Mouse (Mus musculus) neural tube, embryonic 13.5 days (tissue): ENCODE data around the gene Lhx8. TPM values are rescaled to one million over a fixed set of nuclear protein-coding genes. Genes with fewer than 3 reads are reported as not detected.

Experiments
- ATAC-seq: fragments of 200-750 bp; cut with Nextera tagmentation; 2 replicates; pipeline ENCODE4 v1.8.0; 2017; ENCODE audit warnings: low read depth, mild to moderate bottlenecking, moderate TSS enrichment, moderate library complexity
- H3K27ac ChIP-seq: fragments of 300-500 bp; sonication (generic); replicated peaks from 2 replicates; pipeline ENCODE4 v1.5.1; 2015; ENCODE audit warnings: moderate library complexity, mild to moderate bottlenecking, inconsistent platforms
- H3K27me3 ChIP-seq: fragments of 300-500 bp; sonication (generic); 2 replicates; pipeline ENCODE4 v1.6.1; 2015; ENCODE audit warnings: mild to moderate bottlenecking, inconsistent platforms
- H3K36me3 ChIP-seq: fragments of 300-500 bp; sonication (generic); 2 replicates; pipeline ENCODE4 v1.6.1; 2015; ENCODE audit warnings: mild to moderate bottlenecking, inconsistent platforms
- H3K4me1 ChIP-seq: fragments of 300-500 bp; sonication (generic); replicated peaks from 2 replicates; pipeline ENCODE4 v1.6.1; 2015; ENCODE audit warnings: inconsistent platforms
- H3K4me2 ChIP-seq: fragments of 300-500 bp; sonication (generic); 2 replicates; pipeline ENCODE4 v1.6.1; 2015; ENCODE audit warnings: inconsistent platforms, mild to moderate bottlenecking, moderate library complexity
- H3K4me3 ChIP-seq: fragments of 300-500 bp; sonication (generic); 2 replicates; pipeline ENCODE4 v1.5.1; 2015; ENCODE audit warnings: mild to moderate bottlenecking, inconsistent platforms
- H3K9ac ChIP-seq: fragments of 300-500 bp; sonication (generic); 2 replicates; pipeline ENCODE4 v1.6.1; 2015; ENCODE audit warnings: moderate library complexity, mild to moderate bottlenecking, inconsistent platforms
- H3K9me3 ChIP-seq: fragments of 300-500 bp; sonication (generic); 2 replicates; pipeline ENCODE4 v1.6.1; 2016; ENCODE audit warnings: inconsistent platforms
- WGBS: fragments of 180-500 bp; shearing (Covaris S2); methylation state at CpG from one replicate; pipeline ENCODE4 v1.1.7; 2015; 5-methylcytosine and 5-hydroxymethylcytosine counted together
- polyA plus RNA-seq: library from polyadenylated mRNA; unstranded; fragments of >200 nt; fragmentation: Nextera tagmentation; extraction: Ambion mirVana; gene quantifications from 2 replicates; pipeline ENCODE4 v1.2.1, GENCODE M21; 2015

Lhx8 gene
- 0.68 TPM in 1 of 2 replicates, not detected in the other for polyA plus RNA-seq

DNA sequence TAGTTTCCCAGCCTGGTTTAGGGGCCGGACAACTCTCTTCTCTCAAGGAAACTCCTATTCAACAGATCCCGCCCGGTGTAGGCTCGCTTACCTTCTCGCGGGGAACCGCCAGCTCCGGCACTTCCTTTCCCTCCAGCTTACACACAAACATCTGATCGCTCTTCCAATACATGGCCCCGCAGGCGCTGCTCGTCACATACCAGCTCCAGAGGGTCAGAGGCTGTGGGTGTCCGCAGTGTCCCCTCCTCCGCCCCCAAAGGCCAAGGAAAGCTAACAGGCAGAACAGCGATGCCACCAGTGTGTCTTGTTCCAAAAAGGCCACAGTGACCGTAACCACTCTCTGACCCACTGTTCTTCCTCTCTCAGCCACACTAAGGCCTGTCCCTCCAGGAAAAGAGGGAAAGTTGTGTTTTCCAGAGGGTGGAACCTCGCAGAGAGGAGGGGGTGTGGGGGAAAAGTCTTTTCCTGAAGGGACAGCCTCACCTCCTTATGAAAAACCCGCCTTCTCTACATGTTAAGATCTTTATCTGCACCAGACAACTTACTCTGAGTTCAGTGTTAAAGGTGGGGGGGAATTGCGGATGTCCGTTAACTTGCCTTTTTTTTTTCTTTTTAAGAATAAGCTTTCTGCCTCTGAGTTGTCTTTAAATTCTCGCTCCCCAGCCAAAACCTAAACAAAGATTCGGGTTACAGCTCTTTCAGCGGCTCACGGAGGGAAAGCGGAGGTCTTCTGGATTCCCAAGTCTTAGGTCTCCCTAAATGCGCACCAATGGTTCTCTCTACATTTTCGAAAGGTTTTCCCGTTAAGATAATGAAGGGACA is at the start of gene Lhx8:
Lhx8 (minus strand) TSS at position 479 of the 822 bp plus-strand sequence.
- Histone ChIP-seq H3K27ac (no peak within 1 kb of the TSS), H3K4me2 (peak within 1 kb of the TSS; percentile 25; the same call in 1 of the 2 replicates), H3K36me3 (no peaks in the 10 kb centered on the region), H3K9ac (no peak within 1 kb of the TSS), H3K4me3 (peak within 1 kb of the TSS; percentile 39; the same call in 1 of the 2 replicates), H3K9me3 (no peaks in the 10 kb centered on the region), H3K27me3 (peaks cover 98% of the 10 kb centered on the region), H3K4me1 (peaks cover 33% of the 10 kb centered on the region)
- no peak for ATAC-seq
- WGBS: under 1% methylated on average over 28 of the region's 28 CpGs

DNA sequence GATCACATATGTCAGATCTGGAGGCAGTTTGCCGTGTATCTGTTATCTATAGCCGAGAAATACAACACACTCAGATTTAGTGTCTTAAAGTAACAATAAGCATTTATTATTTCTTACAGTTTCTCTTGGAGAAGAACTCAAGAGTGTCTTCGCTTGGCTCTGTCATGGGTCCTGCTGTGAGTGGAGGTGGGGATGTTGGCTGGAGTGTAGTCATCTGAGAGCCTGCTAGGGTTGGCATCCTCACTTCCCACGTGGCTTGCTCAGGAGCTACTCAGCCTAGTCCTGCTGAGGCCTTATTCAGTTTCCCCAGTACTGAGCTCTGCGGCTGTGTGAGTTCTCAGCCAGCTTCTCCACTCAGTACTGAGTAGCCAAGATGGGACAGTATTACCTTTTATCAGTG is 43.1 kb upstream of the Lhx8 start:
- no peak for ATAC-seq
- 76% methylated on average over 5 of the region's 5 CpGs for WGBS
- Histone ChIP-seq H3K27me3 (no peaks in the 10 kb centered on the region), H3K9me3 (no peaks in the 10 kb centered on the region), H3K36me3 (no peaks in the 10 kb centered on the region), H3K4me3 (no peak overlapping the region), H3K4me1 (no peaks in the 10 kb centered on the region), H3K9ac (no peak overlapping the region), H3K27ac (no peak overlapping the region), H3K4me2 (no peak overlapping the region)

DNA sequence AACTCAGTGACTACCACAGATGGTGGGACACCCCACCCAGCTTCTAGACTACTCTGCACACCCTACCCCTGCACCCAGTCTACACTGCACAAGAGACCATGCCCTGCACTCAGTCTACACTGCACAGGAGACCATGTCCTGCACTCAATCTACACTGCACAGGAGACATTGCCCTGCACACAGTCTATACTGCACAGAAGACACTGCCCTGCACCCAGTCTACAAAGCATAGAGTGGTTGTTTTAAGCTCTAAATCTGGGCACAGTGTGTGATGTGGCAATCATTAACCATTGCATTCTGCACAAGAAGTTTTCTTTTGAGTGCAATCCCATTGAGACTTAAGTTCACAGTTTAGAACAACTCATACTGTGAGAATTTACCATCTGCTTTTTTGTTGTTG is 42.2 kb upstream of the Lhx8 start:
- ATAC-seq: no peak

DNA sequence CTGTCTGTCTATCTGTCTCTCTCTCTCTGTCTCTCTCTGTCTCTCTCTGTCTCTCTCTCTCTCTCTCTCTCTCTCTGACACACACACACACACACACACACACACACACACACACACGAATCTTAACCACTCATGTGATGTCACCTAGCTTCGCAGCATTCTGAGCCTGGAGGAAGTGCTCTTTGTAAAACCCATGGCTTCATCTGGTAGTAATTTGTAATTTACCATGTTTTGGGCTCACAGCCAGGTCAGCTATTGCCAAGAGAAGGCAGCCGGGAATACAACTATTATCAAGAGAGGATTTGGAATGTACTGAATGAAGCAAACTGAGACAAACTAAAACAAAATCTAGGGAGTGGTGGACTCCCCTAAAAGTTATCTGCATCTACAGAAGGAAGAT is 36.9 kb upstream of the Lhx8 start:
- Histone ChIP-seq H3K27me3 (no peaks in the 10 kb centered on the region), H3K9me3 (no peaks in the 10 kb centered on the region), H3K4me2 (no peak overlapping the region), H3K4me1 (no peaks in the 10 kb centered on the region), H3K27ac (no peak overlapping the region), H3K36me3 (no peaks in the 10 kb centered on the region), H3K9ac (no peak overlapping the region), H3K4me3 (no peak overlapping the region)
- ATAC-seq: no peak
- 55% methylated on average over 3 of the region's 3 CpGs for WGBS

More for the DNA sequence above, 42.2 kb upstream of the Lhx8 start:
- Histone ChIP-seq H3K4me3 (no peak overlapping the region), H3K36me3 (no peaks in the 10 kb centered on the region), H3K9me3 (no peaks in the 10 kb centered on the region), H3K27ac (no peak overlapping the region), H3K27me3 (no peaks in the 10 kb centered on the region), H3K9ac (no peak overlapping the region), H3K4me1 (no peaks in the 10 kb centered on the region), H3K4me2 (no peak overlapping the region)

DNA sequence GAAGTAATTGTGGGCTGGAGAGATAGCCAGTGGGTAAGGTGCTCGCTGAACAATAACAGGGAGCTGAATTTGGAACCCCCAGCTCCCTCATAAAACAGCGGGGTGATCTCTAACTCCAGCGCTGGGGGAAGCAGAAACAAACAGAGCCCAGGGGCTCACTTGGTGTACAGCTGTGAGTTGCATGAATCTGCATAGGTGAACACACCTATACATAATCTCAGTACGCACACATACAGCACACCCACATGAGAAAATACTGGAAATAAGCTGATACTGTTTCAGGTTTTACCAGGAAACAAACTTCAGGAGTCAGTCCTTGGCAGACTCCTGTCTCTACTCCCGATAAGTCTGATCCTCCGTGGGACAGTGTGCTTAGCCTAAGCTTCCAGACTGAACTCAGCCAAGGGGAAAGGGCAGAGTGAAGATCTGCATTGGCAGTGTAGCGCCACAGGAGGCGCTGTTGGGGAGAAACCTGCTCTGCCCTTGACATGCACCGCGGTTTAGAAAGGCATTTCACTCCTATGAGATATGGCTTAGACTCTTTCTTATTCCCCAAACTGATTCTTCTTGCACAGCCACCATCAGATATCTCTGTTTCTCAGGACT is 34.2 kb upstream of the Lhx8 start:
- H3K4me3 ChIP-seq: no peak overlapping the region
- H3K9me3 ChIP-seq: no peaks in the 10 kb centered on the region
- ATAC-seq: no peak
- no peak overlapping the region for H3K27ac ChIP-seq
- no peak overlapping the region for H3K9ac ChIP-seq
- WGBS: 23% methylated on average over 10 of the region's 10 CpGs
- no peaks in the 10 kb centered on the region for H3K27me3 ChIP-seq
- no peak overlapping the region for H3K4me2 ChIP-seq
- H3K4me1 ChIP-seq: no peaks in the 10 kb centered on the region
- no peaks in the 10 kb centered on the region for H3K36me3 ChIP-seq

DNA sequence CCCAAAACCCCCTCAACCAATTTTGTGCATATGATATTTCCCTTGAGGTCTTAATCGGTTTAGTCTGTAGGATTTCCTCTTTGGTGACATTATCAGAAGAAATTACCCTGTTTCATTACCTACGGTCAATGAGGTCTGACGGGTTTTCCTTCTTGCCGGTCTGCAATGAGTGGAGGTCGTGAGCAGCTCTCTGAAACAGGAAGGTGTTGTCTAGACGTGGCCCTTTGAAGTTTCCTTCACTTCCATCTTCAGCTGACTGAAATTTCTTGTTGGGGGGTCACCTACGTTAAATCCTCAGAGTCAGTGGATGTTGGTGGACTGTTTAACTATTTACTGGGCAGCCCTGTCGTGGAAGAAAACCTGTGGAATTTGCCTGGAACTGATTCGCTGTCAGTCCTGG is 33.0 kb upstream of the Lhx8 start:
- H3K9me3 ChIP-seq: no peaks in the 10 kb centered on the region
- WGBS: 73% methylated on average over 9 of the region's 9 CpGs
- no peaks in the 10 kb centered on the region for H3K27me3 ChIP-seq
- no peak overlapping the region for H3K27ac ChIP-seq
- no peak overlapping the region for H3K9ac ChIP-seq
- no peaks in the 10 kb centered on the region for H3K4me1 ChIP-seq
- H3K4me3 ChIP-seq: no peak overlapping the region
- H3K36me3 ChIP-seq: no peaks in the 10 kb centered on the region
- ATAC-seq: no peak
- no peak overlapping the region for H3K4me2 ChIP-seq

DNA sequence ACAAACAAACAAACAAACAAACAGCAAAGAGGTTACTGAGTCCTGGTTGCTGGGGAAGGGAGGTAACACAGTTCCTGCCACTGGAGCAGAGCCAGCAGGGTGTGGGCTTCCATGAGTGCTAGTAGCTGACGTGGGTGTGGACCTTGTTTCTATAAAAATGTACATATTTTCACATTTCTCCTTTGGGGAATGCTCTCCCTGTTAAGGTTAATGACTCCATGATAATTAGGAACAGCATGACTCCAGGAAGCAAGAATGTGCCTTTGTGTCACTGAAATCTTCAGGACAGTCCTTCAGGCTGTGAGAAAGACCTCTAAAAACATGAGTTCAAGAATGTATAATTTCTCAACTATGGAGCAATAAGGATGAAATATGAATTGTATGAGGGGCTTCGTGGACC is 28.8 kb upstream of the Lhx8 start:
- 64% methylated on average over 2 of the region's 2 CpGs for WGBS
- no peaks in the 10 kb centered on the region for H3K27me3 ChIP-seq
- no peak overlapping the region for H3K27ac ChIP-seq
- no peaks in the 10 kb centered on the region for H3K4me1 ChIP-seq
- H3K36me3 ChIP-seq: no peaks in the 10 kb centered on the region
- no peak for ATAC-seq
- no peak overlapping the region for H3K4me2 ChIP-seq
- H3K9ac ChIP-seq: no peak overlapping the region
- H3K9me3 ChIP-seq: no peaks in the 10 kb centered on the region
- no peak overlapping the region for H3K4me3 ChIP-seq

DNA sequence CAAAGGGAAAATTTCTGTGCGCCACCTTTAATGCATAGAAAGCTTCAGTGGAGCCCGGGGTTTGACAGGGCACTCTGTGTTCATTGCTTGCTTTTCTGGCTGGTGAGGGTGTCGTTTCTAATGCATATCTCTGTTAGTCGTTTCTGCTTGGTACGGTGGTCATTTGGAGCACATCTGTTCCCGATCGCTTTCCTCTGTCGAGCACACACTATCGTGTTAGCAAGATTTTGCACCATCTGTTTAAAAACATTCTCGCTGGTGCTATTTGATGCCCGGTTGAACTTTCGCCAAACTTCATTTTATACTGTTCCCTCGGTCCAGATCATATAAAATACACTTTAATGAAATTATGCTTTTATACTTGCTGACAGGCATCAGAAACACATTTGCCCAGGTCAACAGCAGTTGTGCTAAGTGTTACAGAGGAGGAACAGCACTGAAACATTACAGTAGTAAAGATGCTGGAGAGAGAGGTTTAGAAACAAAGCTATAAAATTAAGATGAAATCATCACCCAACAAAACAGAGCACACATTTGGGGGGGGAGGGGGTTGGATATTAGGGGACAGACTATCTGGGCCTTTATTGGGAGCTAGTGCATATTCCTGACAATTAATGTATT is 9.9 kb upstream of the Lhx8 start:
- H3K4me3 ChIP-seq: no peak overlapping the region
- H3K9me3 ChIP-seq: no peaks in the 10 kb centered on the region
- no peak for ATAC-seq
- H3K27me3 ChIP-seq: peaks cover 37% of the 10 kb centered on the region
- no peaks in the 10 kb centered on the region; the same call in 1 of the 2 replicates for H3K4me1 ChIP-seq
- 47% methylated on average over 13 of the region's 13 CpGs for WGBS
- H3K27ac ChIP-seq: no peak overlapping the region
- H3K36me3 ChIP-seq: no peaks in the 10 kb centered on the region
- H3K4me2 ChIP-seq: peak overlapping the region; percentile 31
- H3K9ac ChIP-seq: no peak overlapping the region

DNA sequence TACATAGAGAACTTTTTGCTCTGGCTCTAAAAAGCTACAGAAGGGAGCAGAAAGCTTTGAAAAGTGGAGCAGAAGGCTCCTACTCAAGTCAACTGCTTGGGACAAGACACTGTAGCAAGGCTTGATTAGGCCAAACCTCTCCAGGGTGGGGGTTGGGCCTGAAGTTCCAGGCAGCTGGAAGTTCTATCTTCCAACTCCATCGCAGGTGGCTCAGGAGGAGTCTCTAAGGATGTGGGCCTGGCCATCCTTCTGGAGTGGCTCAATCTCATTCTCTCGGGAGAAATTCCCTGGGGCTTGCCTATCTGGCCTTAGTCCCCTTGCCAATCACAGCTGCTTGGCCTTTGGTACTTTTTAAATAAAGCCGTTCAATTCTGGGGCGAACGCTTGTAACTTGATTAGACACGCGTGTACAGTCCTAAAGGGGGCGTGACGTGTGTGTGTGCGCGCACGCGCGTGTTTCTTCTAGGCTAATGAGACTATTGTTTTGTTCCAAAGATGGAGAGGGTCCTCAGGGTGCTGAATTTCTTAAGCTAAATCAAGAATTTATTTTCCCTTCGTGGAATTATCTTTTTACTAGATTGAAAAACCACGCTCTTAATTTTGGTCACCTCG is 9.3 kb upstream of the Lhx8 start:
- Histone ChIP-seq H3K36me3 (no peaks in the 10 kb centered on the region), H3K27ac (no peak overlapping the region), H3K4me2 (peak overlapping the region; percentile 31), H3K9ac (no peak overlapping the region), H3K9me3 (no peaks in the 10 kb centered on the region), H3K4me3 (no peak overlapping the region), H3K4me1 (no peaks in the 10 kb centered on the region; the same call in 1 of the 2 replicates), H3K27me3 (peaks cover 44% of the 10 kb centered on the region)
- no peak; the same call in 1 of the 2 replicates for ATAC-seq
- 44% methylated on average over 17 of the region's 17 CpGs for WGBS

DNA sequence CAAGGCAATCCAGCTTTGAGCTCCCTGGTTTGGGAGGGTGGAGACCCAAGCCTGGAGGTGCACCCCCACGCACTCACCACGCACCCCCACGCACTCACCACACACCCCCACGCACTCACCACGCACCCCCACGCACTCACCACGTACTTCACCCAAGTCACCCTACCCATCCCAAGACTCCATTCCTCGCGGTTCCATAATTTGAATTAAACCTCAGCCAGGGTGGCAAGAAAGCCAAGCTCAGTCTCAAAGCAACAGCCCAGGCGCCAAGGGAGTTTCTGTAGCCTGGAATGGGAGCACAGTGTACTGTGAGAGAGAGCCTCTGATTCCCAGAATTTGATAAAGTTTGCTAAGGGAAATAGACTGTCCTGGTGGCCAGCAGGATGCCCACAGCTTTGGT is 4.3 kb upstream of the Lhx8 start:
- WGBS: 3% methylated on average over 10 of the region's 10 CpGs
- no peak overlapping the region for H3K4me2 ChIP-seq
- H3K27me3 ChIP-seq: peaks cover 91% of the 10 kb centered on the region
- no peaks in the 10 kb centered on the region for H3K36me3 ChIP-seq
- no peak for ATAC-seq
- H3K4me3 ChIP-seq: no peak overlapping the region
- no peak overlapping the region for H3K9ac ChIP-seq
- no peak overlapping the region for H3K27ac ChIP-seq
- no peaks in the 10 kb centered on the region for H3K9me3 ChIP-seq
- H3K4me1 ChIP-seq: peaks cover 12% of the 10 kb centered on the region

DNA sequence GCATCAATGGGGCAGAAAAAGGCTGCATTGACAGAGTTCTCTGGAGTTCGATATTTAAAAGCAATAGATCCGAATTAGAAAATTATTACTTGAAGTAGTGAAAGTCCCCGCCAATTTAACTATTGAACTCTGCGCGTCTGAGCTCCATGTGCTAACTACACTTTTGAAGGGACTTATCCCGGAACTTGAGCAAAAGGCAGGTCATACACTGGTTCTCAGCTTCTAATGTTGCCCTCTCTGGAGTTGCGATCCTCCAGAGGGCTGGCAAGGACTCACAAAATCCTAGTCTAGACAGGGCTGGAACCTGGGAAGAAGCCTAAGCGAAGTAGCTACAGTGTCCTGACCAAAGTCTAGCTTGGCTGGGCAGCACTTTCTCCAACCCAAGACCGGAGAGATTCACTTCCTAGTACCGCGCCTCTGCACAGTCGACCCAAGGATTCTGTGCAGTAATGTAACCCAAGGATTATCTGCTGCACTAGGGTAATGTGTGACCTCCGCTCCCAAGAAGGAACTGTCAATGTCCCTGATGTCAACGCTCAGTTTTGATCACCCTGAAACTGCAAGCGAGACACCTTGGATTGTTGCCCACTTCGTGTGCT is 3.0 kb upstream of the Lhx8 start:
- Histone ChIP-seq H3K27ac (no peak overlapping the region), H3K4me1 (peaks cover 25% of the 10 kb centered on the region), H3K4me3 (no peak overlapping the region), H3K9ac (no peak overlapping the region), H3K36me3 (no peaks in the 10 kb centered on the region), H3K4me2 (no peak overlapping the region), H3K27me3 (peaks cover 93% of the 10 kb centered on the region), H3K9me3 (no peaks in the 10 kb centered on the region)
- ATAC-seq: no peak
- 2% methylated on average over 16 of the region's 16 CpGs for WGBS

DNA sequence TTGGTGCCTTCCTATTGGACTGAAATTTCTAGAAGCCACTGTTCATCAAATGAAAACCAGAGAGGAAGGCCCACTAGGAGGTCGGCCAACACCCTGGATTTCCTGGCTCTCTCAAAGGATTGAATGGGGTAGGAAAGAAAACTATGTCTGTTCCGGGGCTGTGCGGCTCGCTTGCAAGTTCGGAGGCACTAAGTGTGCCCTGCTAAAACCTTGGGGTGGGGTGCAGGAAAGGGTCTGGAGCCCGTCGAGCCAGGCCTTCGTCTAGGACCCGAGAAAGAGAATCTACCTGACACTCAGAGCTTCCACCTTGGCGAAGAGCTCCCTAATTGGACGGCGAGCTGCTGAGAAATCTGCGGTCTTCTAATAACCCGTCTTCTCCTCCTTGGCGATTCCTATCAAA is 2.5 kb upstream of the Lhx8 start:
- no peaks in the 10 kb centered on the region for H3K36me3 ChIP-seq
- ATAC-seq: no peak
- H3K9me3 ChIP-seq: no peaks in the 10 kb centered on the region
- no peak overlapping the region for H3K27ac ChIP-seq
- H3K4me2 ChIP-seq: no peak overlapping the region
- under 1% methylated on average over 15 of the region's 15 CpGs for WGBS
- peaks cover 97% of the 10 kb centered on the region for H3K27me3 ChIP-seq
- no peak overlapping the region for H3K9ac ChIP-seq
- H3K4me1 ChIP-seq: peaks cover 31% of the 10 kb centered on the region
- H3K4me3 ChIP-seq: no peak overlapping the region
